Mouse (Mus musculus) small intestine, adult 2 months (tissue): ENCODE measurements around the gene Usp40.

Source experiments
- CTCF ChIP-seq: fragments of 200-500 bp; IDR thresholded peaks from 2 replicates; pipeline ENCODE4 v1.5.1; 2012; ENCODE audit warnings: low read depth, mild to moderate bottlenecking, control low read depth, inconsistent platforms, low read length, moderate library complexity, mixed read lengths; ENCODE audit not compliant: insufficient replicate concordance, insufficient read length; ENCODE audit errors: extremely low read depth
- POLR2A ChIP-seq: fragments of 200-500 bp; IDR thresholded peaks from 2 replicates; pipeline ENCODE4 v1.6.1; 2012; ENCODE audit warnings: low read depth, mild to moderate bottlenecking, control low read depth, inconsistent platforms, low read length, moderate library complexity

GRCm38 (mm10) chr1:87902186-87902585, 106.2 kb downstream of the Usp40 start:
- no peak for TF ChIP-seq POLR2A
- no peak for TF ChIP-seq CTCF
